ENCODE assay signal across 8 mouse cellular contexts in the genomic region with DNA sequence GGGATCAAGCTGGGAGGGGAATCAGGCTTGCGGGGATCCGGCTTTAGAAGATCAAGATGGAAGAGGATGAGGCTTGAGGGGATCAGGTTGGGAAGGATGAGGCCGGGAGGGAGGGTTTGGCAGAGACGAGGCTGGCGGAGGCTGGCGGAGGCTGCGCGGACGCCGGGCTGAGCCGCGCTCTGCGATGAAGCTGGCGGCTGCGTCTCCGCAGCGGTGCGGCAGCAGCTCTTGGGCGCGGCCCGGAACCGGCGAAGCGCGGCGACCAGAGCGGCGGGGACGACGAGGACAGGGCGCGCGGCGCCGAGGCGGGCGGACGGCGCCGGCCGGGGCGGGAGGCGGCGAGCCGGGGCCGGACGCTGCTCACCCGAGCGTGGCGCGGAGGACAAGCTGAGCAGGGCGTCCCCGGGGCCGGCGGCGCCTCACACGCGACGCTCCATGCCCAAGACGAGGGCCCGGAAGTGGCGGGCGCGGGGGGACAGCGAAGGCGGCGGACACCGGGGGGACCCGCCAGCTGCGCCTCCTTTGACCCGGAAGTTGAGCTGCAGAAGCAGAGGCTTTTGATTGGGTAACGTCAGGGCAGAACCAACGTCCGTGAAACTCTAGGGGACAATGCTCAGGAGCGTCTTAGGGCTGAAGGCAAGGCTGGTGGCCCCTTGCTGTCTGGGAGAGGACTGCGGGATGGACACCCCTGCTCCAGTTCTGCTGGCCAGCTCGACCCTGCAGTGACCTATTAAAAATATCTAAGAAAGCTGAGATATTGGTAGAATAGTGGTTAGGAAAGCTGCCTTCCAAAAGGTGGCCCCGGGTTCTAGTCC. TPM values are rescaled to one million over a fixed set of nuclear protein-coding genes. Genes with fewer than 3 reads are reported as not detected.
A peak's percentile ranks its signal among the peaks of the same experiment; 100 is the strongest.
DNase-seq lines count a peak whose midpoint lies in the region; ATAC-seq lines count a peak whose summit lies in the region.

Dpp9 (minus strand) TSS at position 529 of the 815 bp plus-strand sequence.

- ATAC-seq in erythroblast, adult 5-6 weeks (replicated peaks; ENCODE audit: low FRiP score, poor library complexity, severe bottlenecking): peak; percentile 95
- peak; percentile 100 for ATAC-seq in kidney, embryonic 15.5 days (replicated peaks; ENCODE audit: low FRiP score)
- peak; percentile 96 for ATAC-seq in monocyte, adult 5-6 weeks (replicated peaks; ENCODE audit: insufficient number of reproducible peaks, low FRiP score, low TSS enrichment, poor library complexity, severe bottlenecking)

- no peaks in the 10 kb centered on the region for H3K9me3 ChIP-seq in heart, embryonic 10.5 days
- H3K9me3 ChIP-seq in kidney, embryonic 15.5 days (replicated peaks): no peaks in the 10 kb centered on the region

- H3K9ac ChIP-seq in kidney, embryonic 15.5 days: peak within 1 kb of the TSS; percentile 75

- peak; percentile 90 to 91 for DNase-seq in B cell, adult 2 months
- peak; percentile 100 for DNase-seq in brain, adult 2 months (ENCODE audit: low read depth, low spot score)
- DNase-seq in heart, embryonic 10.5 days (ENCODE audit: low spot score): peak; percentile 98
- DNase-seq in liver: peak; percentile 88
- DNase-seq in spleen, postnatal 4 days (ENCODE audit: low spot score in 2 of 2): peak; percentile 85 to 91

- peak within 1 kb of the TSS; percentile 97 for H3K27ac ChIP-seq in heart, embryonic 10.5 days
- H3K27ac ChIP-seq in kidney, embryonic 15.5 days: peak within 1 kb of the TSS; percentile 91

- WGBS in heart, embryonic 10.5 days: 1% methylated on average over 78 of the region's 78 CpGs
- under 1% methylated on average over 73 of the region's 78 CpGs for WGBS in kidney, embryonic 15.5 days

- peak within 1 kb of the TSS; percentile 79 for H3K4me2 ChIP-seq in kidney, embryonic 15.5 days

- no peaks in the 10 kb centered on the region for H3K27me3 ChIP-seq in heart, embryonic 10.5 days (ENCODE audit: insufficient read depth, poor library complexity, severe bottlenecking)
- no peaks in the 10 kb centered on the region for H3K27me3 ChIP-seq in kidney, embryonic 15.5 days

- H3K36me3 ChIP-seq in heart, embryonic 10.5 days: peaks cover 14% of the 10 kb centered on the region; the same call in 1 of the 2 replicates
- no peaks in the 10 kb centered on the region; the same call in 1 of the 2 replicates for H3K36me3 ChIP-seq in kidney, embryonic 15.5 days

- peak within 1 kb of the TSS; percentile 96 for H3K4me3 ChIP-seq in heart, embryonic 10.5 days
- peak within 1 kb of the TSS; percentile 85 for H3K4me3 ChIP-seq in kidney, embryonic 15.5 days (replicated peaks)

- H3K4me1 ChIP-seq in heart, embryonic 10.5 days: peaks cover 24% of the 10 kb centered on the region
- peaks cover 19% of the 10 kb centered on the region for H3K4me1 ChIP-seq in kidney, embryonic 15.5 days

RNA-seq across cellular contexts. Expression of gene Dpp9, which starts in this region (rescaled TPM):
- 9.8 and 11.5 TPM in 2 replicates for total RNA-seq in erythroblast, adult 5-6 weeks (2015; ENCODE audit: low replicate concordance)
- 5.2 TPM in 2 replicates for total RNA-seq in erythroblast, adult 5-6 weeks (2017; ENCODE audit: low replicate concordance)
- 31.0 and 34.3 TPM in 2 replicates for polyA plus RNA-seq in heart, embryonic 10.5 days (2016; fragmentation: Nextera tagmentation; extraction: Ambion mirVana)
- 38.9 and 43.8 TPM in 2 replicates for polyA plus RNA-seq in kidney, embryonic 15.5 days (2015; fragmentation: Nextera tagmentation; extraction: Ambion mirVana)
- total RNA-seq in monocyte, adult 5-6 weeks (2017): 8.4 to 20.3 TPM (median 11.7 TPM) in 3 replicates

Comparison
In these comparisons a context has a peak if more than half of its experiments do, and no peak if none do; other contexts are left out.
1. Peak in every context shown above with its lines: DNase-seq, ATAC-seq, H3K4me3 ChIP-seq and H3K27ac ChIP-seq.